Mouse (Mus musculus) frontal cortex, postnatal 36 days (tissue): ENCODE results near the gene Akap7.

Experiments
- DNase-seq, 2 experiments: peaks; one replicate each; pipeline ENCODE4 v3.0.0; 2022; ENCODE audit warnings: low spot score in 2 of 2

Gene Akap7

DNA sequence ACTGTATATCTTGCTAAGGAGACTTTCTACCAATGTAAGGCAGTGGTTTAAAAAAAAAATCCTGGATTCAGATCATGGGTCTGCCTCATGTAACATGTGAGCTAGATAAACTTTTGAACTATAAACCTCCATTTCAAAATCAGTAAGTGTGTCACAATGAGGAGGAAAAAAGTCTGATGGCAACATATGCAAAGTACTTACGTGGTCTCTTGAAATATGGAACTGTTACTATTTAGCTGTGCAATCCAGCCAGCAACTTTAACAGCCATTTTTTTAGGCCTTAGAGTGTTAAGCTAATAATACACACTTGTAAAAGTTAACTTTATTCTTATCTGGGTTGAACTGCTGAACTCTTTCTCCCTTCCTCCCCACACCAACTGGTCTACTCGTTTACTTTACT lies 181.6 kb downstream of the Akap7 start:
- no peak for DNase-seq

DNA sequence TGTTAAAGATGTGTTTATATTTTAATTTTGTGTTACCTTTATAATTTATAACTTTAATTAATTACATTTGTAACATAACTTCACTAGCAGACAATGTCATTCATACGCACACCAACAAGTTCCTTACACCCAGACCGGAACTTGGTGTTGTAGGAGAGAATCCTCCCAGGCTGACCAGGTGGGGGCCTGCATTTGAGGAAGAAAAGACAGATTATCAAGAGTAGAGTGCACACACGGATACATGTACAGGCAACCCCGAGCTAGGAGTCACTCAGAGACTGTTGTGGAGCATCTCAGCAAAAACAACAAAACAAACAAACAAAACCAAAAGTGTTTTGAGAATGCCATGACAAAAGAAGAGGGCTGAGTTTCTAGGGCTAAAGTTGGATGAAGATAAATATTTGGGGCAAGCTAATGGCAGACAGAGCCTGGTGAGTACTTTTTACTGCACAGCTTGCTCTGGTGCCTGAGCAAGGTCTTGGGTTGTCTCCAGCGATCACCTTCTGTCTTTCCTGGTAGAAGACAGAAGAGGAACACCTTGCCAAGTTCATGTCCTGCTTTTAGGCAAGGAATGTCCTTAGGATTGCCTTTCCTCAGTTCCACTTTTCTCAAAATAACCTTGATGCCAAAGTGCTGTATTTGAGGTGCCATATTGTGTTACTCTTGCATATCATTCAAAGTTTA lies 186.7 kb downstream of the Akap7 start:
- DNase-seq: no peak
